Mouse (Mus musculus): ENCODE measurements around the gene Hoxc8.

DNA sequence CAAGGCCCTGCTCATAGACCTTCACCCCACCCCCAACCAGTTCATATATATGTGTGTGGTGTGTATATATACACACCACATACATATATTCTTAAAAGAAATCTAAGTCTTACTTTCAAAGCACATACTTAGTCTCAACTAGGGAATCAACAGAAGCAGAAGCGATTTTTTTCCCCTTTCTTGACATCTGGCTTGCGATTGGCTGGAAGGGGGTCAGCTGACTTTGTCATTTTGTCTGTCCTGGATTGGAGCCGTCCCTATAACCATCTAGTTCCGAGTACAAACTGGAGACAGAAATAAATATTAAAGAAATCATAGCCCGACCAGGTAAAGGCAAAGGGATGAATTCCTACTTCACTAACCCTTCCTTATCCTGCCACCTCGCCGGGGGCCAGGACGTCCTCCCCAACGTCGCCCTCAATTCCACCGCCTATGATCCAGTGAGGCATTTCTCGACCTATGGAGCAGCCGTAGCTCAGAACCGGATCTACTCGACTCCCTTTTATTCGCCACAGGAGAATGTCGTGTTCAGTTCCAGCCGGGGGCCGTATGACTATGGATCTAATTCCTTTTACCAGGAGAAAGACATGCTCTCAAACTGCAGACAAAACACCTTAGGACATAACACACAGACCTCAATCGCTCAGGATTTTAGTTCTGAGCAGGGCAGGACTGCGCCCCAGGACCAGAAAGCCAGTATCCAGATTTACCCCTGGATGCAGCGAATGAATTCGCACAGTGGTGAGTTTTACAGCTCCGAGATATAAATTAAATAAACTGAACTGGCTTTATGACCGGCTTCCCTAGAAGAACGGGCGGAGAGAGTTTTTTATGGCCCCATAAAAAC lies 19.1 kb downstream of the Hoxc8 start:
- TF ChIP-seq CTCF (IDR thresholded peaks at IDR 0.05; ENCODE audit: low read depth), result no peak
- no peak for TF ChIP-seq EP300 (IDR thresholded peaks at IDR 0.05; ENCODE audit: low read depth)
